Mouse (Mus musculus) C2C12 (cell line): ENCODE measurements at regions not wholly inside any gene's neighbourhood (a gene's known extent, or its start where the extent isn't known, plus 50 kb on each side); places are given as distances from the start of the nearest gene placed in this dataset.

Experiments
- CTCF ChIP-seq: IDR thresholded peaks from one replicate; pipeline ENCODE4 v1.5.1; 2011; ENCODE audit not compliant: control insufficient read depth, insufficient read depth, insufficient read length
- MYOD1 ChIP-seq: IDR thresholded peaks from one replicate; pipeline ENCODE4 v1.6.1; 2011; ENCODE audit warnings: low read depth; ENCODE audit not compliant: control insufficient read depth, insufficient read length

DNA sequence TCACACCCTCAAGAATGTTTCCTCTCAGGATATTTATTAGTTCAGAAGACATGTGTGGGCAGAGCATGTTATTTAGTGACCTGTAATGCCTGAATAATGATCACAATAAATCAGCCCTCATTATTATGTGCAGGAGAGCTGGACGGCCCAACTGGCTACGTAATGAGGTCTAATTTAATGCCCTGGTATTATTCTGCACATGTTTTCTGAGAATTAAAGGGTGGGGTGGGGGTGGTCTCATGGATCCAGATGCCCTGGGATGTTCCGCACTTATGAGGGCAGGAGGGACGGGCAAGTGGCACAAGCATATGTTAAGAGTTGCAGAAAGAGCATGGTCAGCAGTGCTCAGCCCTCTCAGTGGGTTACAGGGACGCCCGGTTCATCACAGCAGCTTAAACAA, 339.7 kb upstream of the Npvf start:
- TF ChIP-seq MYOD1, result no peak
- TF ChIP-seq CTCF, result no peak
